8 mouse cellular contexts compared by ENCODE assay signal in genomic region chr2:80038642-80039445, GRCm38 (mm10).
A peak's percentile ranks its signal among the peaks of the same experiment; 100 is the strongest.
DNase-seq lines count a peak whose midpoint lies in the region.

No protein-coding gene starts in this region.

- peak; percentile 16 for DNase-seq in NIH3T3 (ENCODE audit: low read depth)
- DNase-seq in heart, adult 11 months, result peak; percentile 97
- DNase-seq in kidney, adult 9 months, result peak; percentile 67
- peak; percentile 32 for DNase-seq in lung, postnatal 36 days
- DNase-seq in frontal cortex, postnatal 14 days (ENCODE audit: low spot score in 2 of 2), result no peak
- DNase-seq in right cerebral cortex, postnatal 36 days (ENCODE audit: low spot score in 2 of 2), result no peak
- DNase-seq in thymus, postnatal 25 days, result no peak
- DNase-seq in spleen, adult 12 weeks (ENCODE audit: low spot score), result no peak

Comparison
In these comparisons a context has a peak if more than half of its experiments do, and no peak if none do; other contexts are left out.
1. DNase-seq: peak in NIH3T3 (single experiment), heart, adult 11 months (single experiment), kidney, adult 9 months (single experiment) and lung, postnatal 36 days (single experiment); none in frontal cortex, postnatal 14 days (0 of 2), right cerebral cortex, postnatal 36 days (0 of 2), thymus, postnatal 25 days (single experiment) and spleen, adult 12 weeks (single experiment).